Mouse (Mus musculus): ENCODE data around the gene Aym1. TPM values are rescaled to one million over a fixed set of nuclear protein-coding genes. Genes with fewer than 3 reads are reported as not detected.
A peak's percentile ranks its signal among the peaks of the same experiment; 100 is the strongest.
"Not testable (repeated sequence)": the region's sequence is repeated elsewhere in the genome, so short reads cannot be mapped to it uniquely, and the experiment has no call there.

The Aym1 gene
- total RNA-seq, 4 experiments from 2014 or later = not detected

DNA sequence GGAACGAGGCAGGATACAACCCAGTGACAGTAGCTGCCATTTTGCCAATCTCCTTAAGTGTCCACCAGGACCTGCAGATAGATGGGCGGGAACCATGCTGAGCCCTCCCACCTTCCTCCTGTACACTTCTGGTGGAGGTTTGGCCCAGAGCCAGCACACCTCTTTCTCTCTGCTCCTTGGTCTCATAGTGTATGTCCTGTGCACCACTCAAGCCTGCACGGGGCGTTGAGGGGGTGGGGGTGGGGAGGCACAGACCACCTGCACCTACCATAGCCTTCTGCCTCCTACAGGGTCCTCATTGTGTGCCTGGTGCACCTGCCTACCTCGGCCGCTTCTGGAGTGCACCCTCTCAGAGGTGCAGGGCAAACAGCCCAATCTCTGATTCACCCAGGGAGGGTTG, 4.5 kb upstream of the Aym1 start:
- no peak for DNase-seq (ENCODE audit: low spot score)

DNA sequence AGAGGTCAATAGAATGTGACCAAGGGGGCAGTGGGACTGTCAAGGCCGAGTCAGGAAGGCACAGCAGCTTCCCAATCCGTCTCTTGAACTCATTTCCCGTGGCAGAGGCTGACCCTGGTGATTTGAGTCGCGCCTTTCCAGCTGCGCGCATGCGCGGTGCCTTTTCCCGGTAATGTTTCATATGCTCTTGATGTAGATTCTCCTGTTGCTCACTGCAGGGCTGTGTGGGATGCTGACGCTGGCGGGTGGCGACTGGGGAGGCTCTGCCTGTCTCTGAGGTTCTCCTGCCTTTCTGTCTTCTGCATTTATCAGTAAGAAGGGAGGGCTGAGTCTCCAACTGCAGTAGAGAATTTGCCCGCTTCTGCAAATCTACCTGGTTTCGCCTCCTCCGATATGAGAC, 2.8 kb upstream of the Aym1 start:
- DNase-seq (ENCODE audit: low spot score) = no peak

DNA sequence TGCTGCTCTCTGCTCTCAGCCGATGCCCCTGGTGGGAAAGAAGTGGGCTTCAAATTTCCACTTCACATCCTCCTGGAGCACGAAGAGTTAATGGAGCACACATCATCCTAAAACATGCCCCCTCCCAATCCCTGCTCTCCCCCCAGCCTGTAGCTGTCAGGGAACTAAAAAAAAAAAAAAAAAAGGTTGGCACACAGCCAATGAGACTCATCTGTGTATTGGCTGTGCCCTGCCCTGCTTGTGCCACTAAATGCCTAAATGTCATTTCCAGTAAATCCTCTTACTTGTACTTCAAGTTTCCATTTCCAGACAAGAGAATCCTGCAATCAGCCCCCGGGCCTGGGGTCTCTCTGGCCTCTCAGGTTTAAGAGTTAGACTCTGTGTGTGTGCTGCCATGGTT, 562 bp downstream of the Aym1 start:
- no peak for DNase-seq (ENCODE audit: low spot score)

DNA sequence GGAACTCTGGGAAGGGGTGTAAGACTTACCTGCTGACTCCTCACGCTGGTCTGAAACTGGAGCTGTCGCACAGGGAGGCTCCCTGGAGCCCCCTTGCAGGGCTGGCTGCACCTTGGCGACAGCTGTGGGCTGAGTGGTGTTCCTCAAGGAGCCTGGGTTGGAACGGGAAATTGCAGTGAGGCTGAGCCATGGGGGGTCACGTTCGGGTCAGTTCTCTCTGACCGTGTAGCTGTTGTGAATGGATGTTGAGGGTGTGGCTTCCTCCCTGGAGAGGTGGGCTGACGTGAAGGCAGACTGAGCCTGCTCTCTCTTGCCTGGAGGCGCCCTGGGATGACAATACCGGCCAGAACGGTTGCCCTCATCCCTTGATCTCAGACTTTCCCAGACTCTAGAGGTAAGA, 1.7 kb downstream of the Aym1 start:
- peak; percentile 13 for DNase-seq (ENCODE audit: low spot score)

DNA sequence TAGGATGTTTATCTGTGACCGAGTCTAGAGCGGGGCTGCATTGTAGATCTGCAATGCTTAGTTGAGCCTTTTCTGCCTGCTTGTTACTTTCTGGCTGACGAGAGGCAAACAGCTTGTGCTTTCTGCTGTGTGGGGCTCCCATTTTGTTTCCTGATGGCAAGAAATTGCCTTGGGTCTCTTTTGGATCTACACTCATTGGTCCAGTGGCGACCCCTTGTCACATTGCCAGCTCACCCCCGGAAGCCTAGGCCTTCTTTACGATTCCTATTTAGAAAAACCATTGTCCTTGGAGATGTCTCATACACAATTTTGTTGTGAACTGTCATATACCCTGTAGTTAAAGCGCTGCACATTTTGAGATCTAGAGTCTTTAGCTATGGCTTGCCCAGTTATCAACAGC, 4.2 kb downstream of the Aym1 start:
- DNase-seq (ENCODE audit: low spot score) = no peak

DNA sequence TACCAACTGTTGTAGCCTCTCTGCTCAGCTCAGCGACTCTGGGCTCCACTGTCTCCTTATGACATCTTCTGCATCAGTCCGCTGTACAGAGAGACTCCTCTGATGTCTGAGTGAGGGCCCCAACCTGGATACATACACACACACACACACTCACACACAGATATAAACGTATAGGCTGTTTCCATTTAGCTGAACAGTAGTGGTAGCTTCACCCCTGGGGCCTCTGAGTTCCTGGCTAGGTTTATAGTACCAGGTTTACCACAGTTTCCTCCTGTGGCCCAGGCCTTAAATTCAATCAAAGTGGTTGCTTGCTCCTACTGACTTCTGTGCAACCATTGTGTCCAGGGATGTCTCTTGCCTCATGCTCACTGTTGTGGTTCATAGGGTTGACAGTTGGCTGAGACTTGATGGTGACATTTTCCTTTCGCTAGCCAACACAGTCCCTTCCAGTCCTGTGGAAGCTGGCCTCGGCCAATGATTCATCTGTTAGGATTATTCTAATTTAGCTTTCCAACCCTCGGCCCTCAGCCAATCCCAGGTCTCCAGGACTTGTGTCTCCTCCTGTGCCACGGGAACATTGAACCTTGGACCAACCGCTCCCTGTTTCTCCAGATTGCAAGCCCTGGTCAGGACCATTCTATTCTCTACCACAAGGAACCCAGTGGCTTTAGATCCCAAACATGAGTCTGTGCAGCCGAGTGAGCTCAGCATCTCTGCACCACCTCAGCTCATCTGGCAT, 5.3 kb downstream of the Aym1 start:
- no peak for DNase-seq (ENCODE audit: low spot score)

DNA sequence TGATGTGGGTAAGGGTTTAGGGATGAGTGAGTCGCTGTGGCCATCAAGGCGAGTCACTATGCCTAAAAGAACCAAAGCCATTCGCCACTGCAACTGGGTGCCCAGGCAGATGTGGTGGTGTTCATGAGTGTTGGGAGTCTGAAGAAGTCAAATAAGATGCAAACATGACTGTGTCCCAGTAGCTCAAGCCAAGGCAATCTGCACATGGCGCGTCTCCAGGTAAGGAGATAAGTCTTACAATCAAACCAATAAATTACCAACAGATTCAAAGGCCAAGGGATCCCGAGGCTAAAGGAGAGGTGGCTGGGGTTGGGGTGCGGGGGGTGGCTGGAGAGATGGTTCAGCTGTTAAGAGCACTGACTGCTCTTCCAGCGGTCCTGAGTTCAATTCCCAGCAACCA, 6.1 kb downstream of the Aym1 start:
- no peak for DNase-seq (ENCODE audit: low spot score)

DNA sequence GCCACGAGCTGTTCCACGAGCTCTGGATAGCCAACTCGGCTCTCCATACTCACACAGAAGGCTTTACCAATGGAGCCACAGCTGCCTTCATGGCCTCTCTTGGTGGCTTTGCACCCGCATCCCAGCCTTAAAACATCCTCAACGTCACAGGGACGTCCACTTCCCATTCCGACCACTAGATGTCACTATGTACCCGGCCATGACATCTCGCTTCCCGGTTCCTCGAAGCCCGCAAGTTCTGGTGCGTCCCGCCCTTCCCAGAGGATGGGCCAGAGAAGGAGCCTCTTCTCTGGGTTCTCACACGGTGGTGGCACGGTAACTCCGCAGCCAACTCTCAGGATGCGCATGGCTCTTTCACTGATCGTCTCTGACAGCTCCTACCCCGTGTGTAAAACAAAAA, 8.8 kb downstream of the Aym1 start:
- peak; percentile 70 for DNase-seq (ENCODE audit: low spot score)

DNA sequence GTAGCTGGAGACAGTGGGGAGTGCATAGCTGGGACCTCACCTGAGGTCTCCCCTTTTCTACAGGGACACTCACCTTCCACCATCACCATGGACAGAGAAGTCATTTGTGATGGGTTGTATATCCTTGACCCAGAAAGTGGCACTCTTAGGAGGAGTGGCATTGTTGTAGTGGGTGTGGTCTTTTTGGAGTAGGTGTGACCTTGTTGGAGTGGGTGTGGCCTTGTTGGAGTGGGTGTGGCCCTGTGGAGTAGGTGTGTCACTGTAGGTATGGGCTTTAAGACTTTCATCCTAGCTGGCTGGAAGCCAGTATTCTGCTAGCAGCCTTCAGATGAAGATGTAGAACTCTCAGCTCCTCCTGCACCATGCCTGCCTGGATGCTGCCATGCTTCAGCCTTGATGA, 10.6 kb downstream of the Aym1 start:
- DNase-seq (ENCODE audit: low spot score) = not testable (repeated sequence)

DNA sequence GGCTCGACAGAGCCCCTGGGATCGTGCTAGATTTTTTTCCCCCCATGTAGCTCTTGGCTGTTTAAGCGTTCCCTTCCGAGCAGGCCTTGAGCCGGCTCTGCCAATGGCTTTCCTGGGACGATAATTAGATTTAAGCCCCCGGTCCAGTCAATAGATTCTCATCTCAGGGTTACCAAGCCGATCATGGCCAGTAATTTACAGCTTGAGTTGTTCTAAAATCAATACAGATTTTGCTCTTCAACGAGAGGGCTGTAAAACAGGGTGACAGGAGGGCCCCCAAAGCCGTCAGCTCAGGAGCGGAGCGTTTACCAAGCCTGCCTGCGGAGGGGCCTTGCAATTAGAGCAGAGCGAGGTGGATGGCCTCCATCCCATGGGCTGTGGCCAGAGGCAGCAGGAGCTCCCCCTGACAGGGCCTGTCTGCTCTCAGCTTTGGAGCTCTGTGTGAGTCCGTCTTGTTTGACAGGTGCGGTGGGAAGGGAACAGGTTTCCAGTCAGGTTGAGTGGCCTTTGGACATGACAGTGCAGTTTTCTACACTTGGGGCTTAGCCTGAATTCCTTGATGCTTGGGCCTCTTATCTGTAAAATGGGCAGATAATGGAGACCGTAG, 12.3 kb downstream of the Aym1 start:
- no peak for DNase-seq (ENCODE audit: low spot score)

DNA sequence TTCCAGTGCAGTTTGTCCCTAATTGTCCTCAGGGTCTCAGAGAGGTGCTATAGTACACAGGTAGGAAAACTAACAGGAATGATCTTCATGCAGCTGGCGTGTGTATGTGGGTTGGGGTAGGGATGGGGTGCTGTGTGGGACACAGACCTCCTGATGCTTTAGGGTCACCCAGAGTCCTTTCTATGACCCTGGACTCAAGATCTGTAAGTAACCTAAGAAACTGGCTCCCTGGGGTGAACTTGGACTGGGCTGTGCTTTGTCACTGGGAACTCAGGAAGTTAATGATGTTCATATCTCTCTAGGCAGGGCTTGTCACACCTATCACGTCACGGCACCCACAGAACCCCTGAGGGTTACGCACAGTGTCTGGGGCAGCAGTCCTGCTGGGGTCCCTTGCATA, 15.4 kb downstream of the Aym1 start:
- DNase-seq (ENCODE audit: low spot score) = no peak

DNA sequence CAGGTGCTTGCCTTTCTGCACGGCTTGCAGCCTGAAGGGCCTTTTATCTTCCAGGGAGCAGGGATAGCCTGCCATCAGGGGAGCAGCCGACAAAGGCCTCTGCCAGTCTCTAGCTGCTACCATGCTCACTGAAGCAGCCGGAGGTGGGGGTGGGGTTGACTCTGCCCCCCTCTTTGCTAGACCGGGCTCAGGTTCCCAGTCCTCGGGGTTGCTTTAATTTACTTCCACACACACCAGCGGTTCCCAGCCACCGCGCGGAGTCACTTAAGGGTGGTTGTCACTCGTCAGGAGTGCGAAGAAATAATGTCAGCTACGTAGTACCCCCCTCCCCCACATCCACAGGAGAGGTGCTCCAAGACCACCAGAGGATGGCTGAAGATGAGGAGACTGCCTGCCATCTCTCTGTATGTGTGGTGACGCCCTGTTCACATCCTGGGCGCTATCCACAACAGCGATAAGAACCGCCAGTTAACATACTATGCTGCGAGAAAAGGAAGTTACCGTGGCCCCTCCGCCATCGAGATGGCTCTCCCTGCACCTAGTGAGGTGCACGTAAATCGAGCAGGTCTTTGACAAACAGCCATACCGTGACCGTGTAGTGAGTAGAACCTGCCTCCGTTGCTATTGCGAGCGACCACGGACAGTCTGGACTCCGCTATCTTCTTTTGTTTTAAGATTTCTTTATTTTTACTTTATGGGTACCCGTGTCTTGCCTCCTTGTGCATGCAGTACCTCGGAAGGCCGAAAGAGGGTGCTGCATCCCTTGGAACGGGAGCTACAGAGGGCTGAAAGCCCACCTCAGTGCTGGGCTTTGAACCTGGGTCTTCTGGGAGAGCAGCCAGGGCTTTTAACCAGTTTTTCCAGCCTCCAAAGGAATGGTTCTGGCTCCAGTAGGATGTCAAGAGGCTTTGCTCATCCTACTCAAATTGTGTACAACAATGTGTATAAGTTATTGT, 16.2 kb downstream of the Aym1 start:
- peak; percentile 10 for DNase-seq (ENCODE audit: low spot score)

DNA sequence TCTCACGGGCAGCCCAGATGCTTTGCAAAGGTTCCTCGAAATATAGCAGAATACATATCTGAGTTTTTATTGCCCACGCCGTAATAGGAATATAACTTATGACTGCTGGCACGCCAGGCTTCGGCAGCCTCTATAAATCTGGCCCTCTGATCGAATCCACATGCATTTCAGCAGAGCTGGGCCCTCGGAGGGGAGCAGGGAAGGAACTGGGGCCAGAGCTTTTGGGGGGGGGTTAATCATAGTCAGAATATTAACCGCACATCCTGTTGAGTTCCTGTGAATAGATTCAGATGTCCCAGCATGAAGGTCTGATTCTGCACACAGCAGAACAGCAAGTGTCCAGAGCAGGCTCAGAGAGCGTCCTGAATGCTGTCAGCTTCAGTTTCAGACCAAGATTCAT, 17.2 kb downstream of the Aym1 start:
- DNase-seq (ENCODE audit: low spot score) = no peak

DNA sequence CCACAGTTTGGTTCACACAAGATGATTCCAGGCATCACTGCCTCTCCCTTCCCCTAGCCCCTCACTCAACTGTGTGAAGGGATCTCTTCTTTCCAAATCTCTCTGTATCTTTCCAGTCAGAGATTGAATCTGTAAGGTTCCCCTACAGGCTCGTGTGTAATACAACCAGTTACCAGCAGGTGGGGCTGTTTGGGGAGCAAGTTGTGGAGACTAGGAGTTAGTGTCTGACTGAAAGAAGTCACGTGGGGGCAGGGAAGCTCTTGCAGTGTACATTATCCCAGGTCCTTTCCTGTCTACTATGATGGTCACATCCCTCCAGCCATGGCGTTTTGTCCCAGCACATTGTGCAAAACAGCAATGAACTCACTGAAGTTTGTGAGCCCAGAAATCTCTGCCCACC, 18.7 kb downstream of the Aym1 start:
- peak; percentile 13 for DNase-seq (ENCODE audit: low spot score)

DNA sequence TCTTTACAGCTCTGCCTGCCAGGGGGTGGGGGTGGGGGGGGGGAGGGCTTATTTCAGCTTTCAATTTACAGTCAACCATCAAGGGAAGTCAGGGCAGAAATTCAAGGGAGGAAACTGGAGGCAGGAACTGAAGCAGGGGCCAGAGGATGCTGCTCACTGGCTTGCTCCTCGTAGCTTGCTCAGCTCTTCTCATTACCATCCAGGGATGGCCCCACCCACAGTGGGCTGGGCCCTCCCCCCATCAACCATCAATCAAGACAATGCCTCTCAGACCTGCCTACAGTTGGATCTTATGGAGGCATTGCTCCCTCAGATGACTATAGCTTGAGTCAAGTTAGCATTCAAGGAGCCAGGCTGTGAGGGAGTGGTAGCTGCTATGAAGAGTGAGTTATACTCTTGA, 19.2 kb downstream of the Aym1 start:
- no peak for DNase-seq (ENCODE audit: low spot score)

DNA sequence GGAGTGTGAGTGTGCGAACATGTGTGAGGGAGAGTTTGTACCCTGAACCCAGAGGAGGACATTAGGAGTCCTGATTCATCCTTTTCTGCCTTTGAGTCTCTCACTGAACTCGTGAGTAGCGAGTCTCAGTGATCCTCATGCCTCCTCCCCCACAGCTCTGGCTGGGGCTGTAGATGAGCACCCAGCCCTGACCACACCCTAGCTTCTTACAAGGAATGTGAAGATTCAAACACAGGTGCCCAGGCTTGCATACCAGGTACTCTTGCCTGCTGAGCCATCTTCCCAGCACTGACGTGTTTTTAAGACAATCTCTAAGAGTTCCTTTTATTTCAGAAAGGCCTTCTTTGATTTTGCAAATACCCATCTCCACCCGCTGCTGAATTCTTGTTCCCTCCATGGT, 22.3 kb downstream of the Aym1 start:
- no peak for DNase-seq (ENCODE audit: low spot score)

DNA sequence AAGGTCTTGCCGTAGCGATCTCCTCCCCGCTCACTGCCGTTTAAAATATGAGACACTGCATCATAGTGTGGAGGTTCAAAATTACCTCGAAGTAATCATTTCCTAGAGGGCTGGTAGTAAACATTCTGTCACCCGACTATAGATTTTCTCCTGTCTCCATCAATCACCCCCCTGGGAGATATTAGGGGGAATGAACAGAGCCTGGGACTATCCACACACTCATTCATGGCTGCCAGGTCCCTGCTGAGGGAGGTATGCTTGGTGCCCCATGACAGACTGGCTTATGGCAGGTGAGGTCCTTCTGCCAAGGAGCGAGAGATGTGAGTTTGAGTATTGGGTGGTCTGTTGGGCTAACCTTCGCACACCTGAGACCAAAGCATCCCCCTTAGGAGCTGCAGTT, 23.5 kb downstream of the Aym1 start:
- no peak for DNase-seq (ENCODE audit: low spot score)

DNA sequence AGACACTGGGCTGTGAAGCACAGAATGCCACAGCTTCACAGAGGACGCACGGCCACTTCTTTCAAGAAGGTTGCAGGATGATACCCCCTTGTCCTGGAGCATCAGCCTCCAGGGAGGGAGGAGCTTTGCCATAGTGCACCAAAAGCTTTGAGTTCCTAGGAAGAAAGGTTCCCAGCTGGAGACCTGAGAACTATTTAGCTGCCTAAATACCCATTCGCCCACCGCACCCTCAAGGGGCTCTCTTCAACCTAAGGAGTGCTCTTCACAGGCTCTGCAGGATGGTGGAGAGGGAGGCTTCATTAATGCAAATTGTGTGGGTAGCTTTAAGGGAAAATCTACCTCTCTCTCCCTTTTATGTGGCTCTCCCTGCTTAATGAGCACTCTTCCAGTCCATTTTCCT, 25.5 kb downstream of the Aym1 start:
- DNase-seq (ENCODE audit: low spot score) = no peak

DNA sequence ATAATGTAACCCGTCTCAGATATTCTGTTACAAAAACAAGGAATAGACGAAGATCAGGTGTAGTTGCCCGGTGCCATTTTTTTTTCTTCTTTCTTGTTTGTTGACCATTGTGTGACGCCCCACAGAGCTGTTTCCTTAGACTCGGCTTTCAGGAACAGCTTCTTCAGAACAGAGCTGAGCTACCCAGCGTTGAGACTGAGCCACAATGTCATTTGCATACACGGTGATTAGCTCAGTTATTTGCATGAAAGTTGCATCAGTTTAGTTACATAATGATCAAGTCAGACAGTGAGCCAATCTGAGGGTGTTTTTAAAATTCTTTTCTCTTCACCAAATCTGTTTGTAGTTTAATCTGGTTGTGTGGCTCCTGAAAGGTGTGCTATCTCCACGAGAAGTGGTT, 36.7 kb downstream of the Aym1 start:
- DNase-seq (ENCODE audit: low spot score) = no peak

DNA sequence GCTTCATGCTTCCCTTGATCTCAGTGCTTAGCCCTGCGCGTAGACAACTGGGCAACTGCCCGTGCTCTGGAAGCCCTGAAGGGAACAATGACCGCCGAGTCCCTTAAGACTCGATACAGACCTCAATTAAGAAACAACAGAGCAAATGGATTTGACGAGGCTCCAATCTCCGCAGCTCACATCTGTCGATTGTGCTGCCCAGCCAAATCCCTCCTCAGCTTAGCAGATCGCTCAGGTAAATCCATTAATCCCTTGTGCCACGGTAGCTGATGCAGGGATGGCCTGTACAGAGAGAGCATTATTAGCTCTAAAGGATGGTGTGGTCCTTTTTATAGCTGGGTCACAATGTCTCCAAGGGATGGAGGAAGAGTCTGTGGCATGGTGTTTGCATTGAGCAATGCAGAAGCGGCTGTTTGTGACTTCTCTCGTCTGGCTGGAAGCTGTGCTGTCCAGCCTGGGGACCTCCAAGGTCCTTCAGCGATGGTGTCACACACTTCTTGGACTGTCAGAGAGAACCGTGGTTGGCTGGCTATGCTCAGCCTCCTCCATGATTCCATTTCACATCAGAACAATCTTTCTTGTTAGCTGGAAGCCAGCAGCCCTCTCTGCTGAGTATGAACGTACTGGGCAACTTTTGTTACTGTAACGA, 39.3 kb downstream of the Aym1 start:
- no peak for DNase-seq (ENCODE audit: low spot score)

DNA sequence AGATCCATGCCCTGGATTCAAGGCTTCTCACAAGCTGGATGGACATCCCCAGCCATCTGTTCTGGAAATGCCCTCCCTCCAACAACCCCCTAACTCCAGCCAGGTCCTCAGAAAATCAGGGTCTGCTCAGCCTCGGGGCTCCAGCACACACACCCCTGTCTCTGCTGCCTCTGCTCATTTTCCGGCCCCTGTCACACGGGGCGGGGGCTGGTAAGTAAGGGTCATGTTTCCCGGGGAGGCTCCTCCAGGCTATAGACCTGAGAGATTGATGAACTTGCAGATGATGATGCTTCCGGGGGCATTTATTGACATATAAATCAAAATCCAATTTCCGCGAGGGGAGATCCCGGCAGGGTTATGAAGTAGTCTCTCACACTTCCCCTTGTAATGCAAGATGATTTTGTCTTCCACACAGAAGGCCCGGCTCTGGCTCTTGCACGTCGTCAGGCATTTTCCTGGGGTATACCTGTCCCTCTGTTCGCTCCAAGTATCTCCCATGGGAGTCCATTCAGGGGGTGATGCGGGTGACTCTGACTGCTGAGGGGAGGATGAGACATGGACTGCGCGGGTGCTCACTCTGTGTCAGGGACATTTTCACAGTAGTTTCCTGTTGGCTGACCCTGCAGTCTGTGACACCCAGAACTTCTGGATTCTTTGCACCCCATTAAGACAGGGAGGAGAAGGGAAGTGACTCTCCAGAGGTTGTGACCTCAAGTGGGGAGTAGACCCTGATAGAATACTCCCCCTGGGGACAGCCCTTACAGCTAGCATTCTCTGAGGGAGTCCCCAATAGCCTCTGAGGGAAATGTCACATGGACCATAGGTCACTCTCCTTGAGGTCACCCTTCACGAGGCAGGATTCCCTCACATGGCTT, 40.6 kb downstream of the Aym1 start:
- DNase-seq (ENCODE audit: low spot score) = no peak
